Mouse (Mus musculus) kidney, adult 11 months (tissue): ENCODE results near the gene Naa35.
"Not testable (repeated sequence)": the region's sequence is repeated elsewhere in the genome, so short reads cannot be mapped to it uniquely, and the experiment has no call there.

Source experiments
- DNase-seq: peaks from one replicate; pipeline ENCODE4 v3.0.0; 2022

Gene Naa35

GRCm38 (mm10) chr13:59580954-59581353, 4.1 kb upstream of the Naa35 start:
- no peak for DNase-seq

GRCm38 (mm10) chr13:59584481-59584880, 578 bp upstream of the Naa35 start:
- peak; percentile 48 for DNase-seq

- peak; percentile 32 for DNase-seq
These were observed 568 bp downstream of the Naa35 start for GRCm38 (mm10) chr13:59585648-59586005.

- DNase-seq = no peak
These were observed 2.1 kb downstream of the Naa35 start for GRCm38 (mm10) chr13:59587201-59587600.

- no peak for DNase-seq
These were observed 4.6 kb downstream of the Naa35 start for GRCm38 (mm10) chr13:59589672-59590071.

- no peak for DNase-seq
These were observed 5.6 kb downstream of the Naa35 start for GRCm38 (mm10) chr13:59590691-59591090.

- not testable (repeated sequence) for DNase-seq
These were observed 7.0 kb downstream of the Naa35 start for GRCm38 (mm10) chr13:59592058-59592457.

GRCm38 (mm10) chr13:59592630-59593029, 7.6 kb downstream of the Naa35 start:
- DNase-seq = no peak

- DNase-seq = no peak
These were observed 18.0 kb downstream of the Naa35 start for GRCm38 (mm10) chr13:59603096-59603495.

- DNase-seq = no peak
These were observed 19.5 kb downstream of the Naa35 start for GRCm38 (mm10) chr13:59604511-59604910.

- DNase-seq = no peak
These were observed 20.3 kb downstream of the Naa35 start for GRCm38 (mm10) chr13:59605221-59605922.

GRCm38 (mm10) chr13:59609885-59610284, 24.8 kb downstream of the Naa35 start:
- DNase-seq = no peak

- no peak for DNase-seq
These were observed 25.4 kb downstream of the Naa35 start for GRCm38 (mm10) chr13:59610437-59610836.

- no peak for DNase-seq
These were observed 28.8 kb downstream of the Naa35 start for GRCm38 (mm10) chr13:59613868-59614267.

- no peak for DNase-seq
These were observed 30.1 kb downstream of the Naa35 start for GRCm38 (mm10) chr13:59615152-59615551.

GRCm38 (mm10) chr13:59615554-59615953, 30.5 kb downstream of the Naa35 start:
- no peak for DNase-seq

GRCm38 (mm10) chr13:59618463-59618862, 33.4 kb downstream of the Naa35 start:
- no peak for DNase-seq

GRCm38 (mm10) chr13:59621643-59622489, 36.8 kb downstream of the Naa35 start:
- DNase-seq = no peak

GRCm38 (mm10) chr13:59624389-59624788, 39.3 kb downstream of the Naa35 start:
- DNase-seq = no peak

GRCm38 (mm10) chr13:59624903-59625302, 39.8 kb downstream of the Naa35 start:
- peak; percentile 28 for DNase-seq

GRCm38 (mm10) chr13:59626739-59627138, 41.7 kb downstream of the Naa35 start:
- no peak for DNase-seq

GRCm38 (mm10) chr13:59634637-59635036, 49.6 kb downstream of the Naa35 start:
- DNase-seq = no peak

GRCm38 (mm10) chr13:59637800-59638199, 52.7 kb downstream of the Naa35 start:
- DNase-seq = no peak
